ENCODE assay signal across 8 mouse cellular contexts in genomic region chr9:22307920-22308262, GRCm38 (mm10). TPM values are rescaled to one million over a fixed set of nuclear protein-coding genes. Genes with fewer than 3 reads are reported as not detected.
DNase-seq lines count a peak whose midpoint lies in the region; ATAC-seq and TF ChIP-seq lines count a peak whose summit lies in the region.
"Not testable (repeated sequence)": the region's sequence is repeated elsewhere in the genome, so short reads cannot be mapped to it uniquely, and the experiment has no call there.

No protein-coding gene starts in this region.

- H3K9me3 ChIP-seq in ES-E14 (ENCODE audit: control insufficient read depth, insufficient read depth, low read depth, low read length); hindbrain, embryonic 14.5 days (ENCODE audit: control insufficient read depth, low read length); kidney, postnatal 0 days (replicated peaks; ENCODE audit: low read length); liver, embryonic 14.5 days (ENCODE audit: control insufficient read depth, low read length); midbrain, embryonic 11.5 days (ENCODE audit: control insufficient read depth, low read length): not testable (repeated sequence)
- H3K9me3 ChIP-seq in embryonic facial prominence, embryonic 14.5 days (ENCODE audit: control insufficient read depth, low read length): peaks cover 13% of the 10 kb centered on the region

- in situ Hi-C loops in ES-E14 (cut with MboI; ENCODE audit: low sequenced_read_pairs in 2 of 2, unreplicated experiment in 2 of 2): not testable (repeated sequence)

- TF ChIP-seq EP300 in heart, adult 2 months (IDR thresholded peaks at IDR 0.05; ENCODE audit: insufficient read depth, low read depth, low read length); liver, embryonic 14.5 days (IDR thresholded peaks at IDR 0.05; ENCODE audit: low read depth): not testable (repeated sequence)

- not testable (repeated sequence) for H3K36me3 ChIP-seq in ES-E14 (ENCODE audit: control insufficient read depth, insufficient read depth, low read length, poor library complexity, severe bottlenecking); heart, adult 2 months (ENCODE audit: control insufficient read depth, insufficient read depth, low read length); liver, embryonic 14.5 days (replicated peaks; ENCODE audit: control insufficient read depth, insufficient read depth, low read depth)
- H3K36me3 ChIP-seq in embryonic facial prominence, embryonic 14.5 days (ENCODE audit: control insufficient read depth, insufficient read depth, low read length): peaks cover 25% of the 10 kb centered on the region
- peaks cover 12% of the 10 kb centered on the region for H3K36me3 ChIP-seq in hindbrain, embryonic 14.5 days (replicated peaks; ENCODE audit: control insufficient read depth, insufficient read depth)
- H3K36me3 ChIP-seq in kidney, postnatal 0 days (ENCODE audit: insufficient read depth, low read length): peaks cover 15% of the 10 kb centered on the region; the same call in 1 of the 2 replicates
- H3K36me3 ChIP-seq in midbrain, embryonic 11.5 days (ENCODE audit: control insufficient read depth, insufficient read depth, low read length): peaks cover 14% of the 10 kb centered on the region

- H3K27ac ChIP-seq in ES-E14 (ENCODE audit: insufficient read depth, low read depth, low read length, poor library complexity, severe bottlenecking); embryonic facial prominence, embryonic 14.5 days (replicated peaks; ENCODE audit: low read depth, low read length); liver, embryonic 14.5 days; midbrain, embryonic 11.5 days (ENCODE audit: low read depth, low read length); olfactory bulb, adult 2 months (ENCODE audit: insufficient read depth, low read depth, low read length): not testable (repeated sequence)
- peak overlapping the region; percentile 88 for H3K27ac ChIP-seq in heart, adult 2 months
- H3K27ac ChIP-seq in hindbrain, embryonic 14.5 days: peak overlapping the region; percentile 98
- peak overlapping the region; percentile 64; the same call in 1 of the 2 replicates for H3K27ac ChIP-seq in kidney, postnatal 0 days

- ATAC-seq in embryonic facial prominence, embryonic 14.5 days (ENCODE audit: low read depth): peak; percentile 17; the same call in 1 of the 2 replicates
- not testable (repeated sequence) for ATAC-seq in hindbrain, embryonic 14.5 days (ENCODE audit: low FRiP score); kidney, postnatal 0 days (replicated peaks; ENCODE audit: low FRiP score, low read depth); midbrain, embryonic 11.5 days (ENCODE audit: low FRiP score)
- ATAC-seq in liver, embryonic 14.5 days (ENCODE audit: insufficient read depth): peak; percentile 56

- not testable (repeated sequence) for H3K79me2 ChIP-seq in heart, adult 2 months (replicated peaks; ENCODE audit: control insufficient read depth, insufficient read depth, low read length)

- not testable (repeated sequence) for H3K27me3 ChIP-seq in embryonic facial prominence, embryonic 14.5 days (replicated peaks; ENCODE audit: control insufficient read depth, insufficient read depth, low read length); heart, adult 2 months (ENCODE audit: control insufficient read depth, insufficient read depth, low read length); hindbrain, embryonic 14.5 days (ENCODE audit: control insufficient read depth, insufficient read depth, low read length); kidney, postnatal 0 days (ENCODE audit: insufficient read depth, low read length); liver, embryonic 14.5 days (ENCODE audit: control insufficient read depth, insufficient read depth, low read length); midbrain, embryonic 11.5 days (ENCODE audit: control insufficient read depth, insufficient read depth, low read length)

- peak overlapping the region; percentile 36 to 94; a peak in 3 of 4 replicates for H3K4me3 ChIP-seq in ES-E14 (ENCODE audit: insufficient read depth in 1 of 2, low read depth in 1 of 2, low read length in 2 of 2, poor library complexity in 1 of 2, severe bottlenecking in 1 of 2)
- H3K4me3 ChIP-seq in embryonic facial prominence, embryonic 14.5 days (ENCODE audit: low read depth, low read length): peak overlapping the region; percentile 83
- peak overlapping the region; percentile 80 for H3K4me3 ChIP-seq in heart, adult 2 months
- peak overlapping the region; percentile 99 for H3K4me3 ChIP-seq in hindbrain, embryonic 14.5 days (replicated peaks; ENCODE audit: low read length)
- peak overlapping the region; percentile 88 for H3K4me3 ChIP-seq in kidney, postnatal 0 days (replicated peaks; ENCODE audit: low read depth, low read length)
- peak overlapping the region; percentile 69 to 81 for H3K4me3 ChIP-seq in liver, embryonic 14.5 days (ENCODE audit: insufficient read depth in 1 of 2, low read depth in 2 of 2, low read length in 2 of 2)
- peak overlapping the region; percentile 92 for H3K4me3 ChIP-seq in midbrain, embryonic 11.5 days (ENCODE audit: low read depth, low read length)
- H3K4me3 ChIP-seq in olfactory bulb, adult 2 months (ENCODE audit: insufficient read depth, low read depth, low read length): peak overlapping the region; percentile 77

- DNase-seq in ES-E14 (ENCODE audit: low read depth, low spot score); embryonic facial prominence, embryonic 14.5 days (ENCODE audit: low spot score); heart, adult 2 months; hindbrain, embryonic 14.5 days (ENCODE audit: low spot score); kidney, postnatal 0 days (ENCODE audit: low spot score); liver, embryonic 14.5 days (ENCODE audit: low read depth in 3 of 3, low spot score in 3 of 3); midbrain, embryonic 11.5 days (ENCODE audit: low spot score, missing footprints): not testable (repeated sequence)

- not testable (repeated sequence) for H3K4me1 ChIP-seq in ES-E14 (ENCODE audit: control insufficient read depth in 2 of 2, insufficient read depth in 2 of 2, low read length in 2 of 2, poor library complexity in 1 of 2); embryonic facial prominence, embryonic 14.5 days (ENCODE audit: control insufficient read depth, insufficient read depth, low read length); heart, adult 2 months (ENCODE audit: control insufficient read depth, insufficient read depth, low read length); hindbrain, embryonic 14.5 days (replicated peaks; ENCODE audit: control insufficient read depth, insufficient read depth, low read length); liver, embryonic 14.5 days (replicated peaks; ENCODE audit: control insufficient read depth in 2 of 2, insufficient read depth in 2 of 2, low read length in 1 of 2); midbrain, embryonic 11.5 days (ENCODE audit: control insufficient read depth, insufficient read depth, low read length); olfactory bulb, adult 2 months (ENCODE audit: control insufficient read depth, insufficient read depth, low read length)
- peaks cover 10% of the 10 kb centered on the region for H3K4me1 ChIP-seq in kidney, postnatal 0 days (replicated peaks; ENCODE audit: insufficient read depth, low read length)

- peak overlapping the region; percentile 80 for H3K4me2 ChIP-seq in embryonic facial prominence, embryonic 14.5 days (ENCODE audit: low read depth, low read length)
- peak overlapping the region; percentile 71 for H3K4me2 ChIP-seq in hindbrain, embryonic 14.5 days (replicated peaks)
- peak overlapping the region; percentile 90 for H3K4me2 ChIP-seq in kidney, postnatal 0 days (ENCODE audit: low read length)
- H3K4me2 ChIP-seq in liver, embryonic 14.5 days (ENCODE audit: low read depth): peak overlapping the region; percentile 85
- peak overlapping the region; percentile 46 for H3K4me2 ChIP-seq in midbrain, embryonic 11.5 days

- intact Hi-C loops in heart, adult 2 months (cut with DNase I): loop anchor here (2.0 to 5.0 kb wide), 2 partner anchors 19 to 81 kb away; partner anchors contain the start of gene Zfp809

- not testable (repeated sequence) for TF ChIP-seq POLR2A in heart, adult 2 months (IDR thresholded peaks at IDR 0.05; ENCODE audit: insufficient read depth, low read depth, low read length); olfactory bulb, adult 2 months (IDR thresholded peaks at IDR 0.05; ENCODE audit: insufficient read depth, low read depth, low read length)

- 14% methylated on average over 9 of the region's 9 CpGs for WGBS in embryonic facial prominence, embryonic 14.5 days
- 10% methylated on average over 9 of the region's 9 CpGs for WGBS in heart, adult 2 months
- 12% methylated on average over 9 of the region's 9 CpGs for WGBS in hindbrain, embryonic 14.5 days
- 19% methylated on average over 9 of the region's 9 CpGs for WGBS in kidney, postnatal 0 days
- 9% methylated on average over 9 of the region's 9 CpGs for WGBS in liver, embryonic 14.5 days (ENCODE audit: insufficient replicate concordance)
- 15% methylated on average over 9 of the region's 9 CpGs for WGBS in midbrain, embryonic 11.5 days
- WGBS in olfactory bulb, adult 2 months: 6% methylated on average over 9 of the region's 9 CpGs

- not testable (repeated sequence) for TF ChIP-seq CTCF in heart, adult 2 months (IDR thresholded peaks at IDR 0.05); kidney, postnatal 0 days (IDR thresholded peaks at IDR 0.05; ENCODE audit: low read depth); liver, embryonic 14.5 days (IDR thresholded peaks at IDR 0.05; ENCODE audit: low read depth); olfactory bulb, adult 2 months (IDR thresholded peaks at IDR 0.05; ENCODE audit: insufficient read depth, low read depth, low read length)

- not testable (repeated sequence) for H3K9ac ChIP-seq in ES-E14 (ENCODE audit: insufficient read depth, low read depth, low read length, poor library complexity, severe bottlenecking); kidney, postnatal 0 days (ENCODE audit: low read depth, low read length)
- H3K9ac ChIP-seq in embryonic facial prominence, embryonic 14.5 days (ENCODE audit: low read depth, low read length): peak overlapping the region; percentile 94
- H3K9ac ChIP-seq in heart, adult 2 months (ENCODE audit: low read depth, low read length): peak overlapping the region; percentile 77
- peak overlapping the region; percentile 100 for H3K9ac ChIP-seq in hindbrain, embryonic 14.5 days
- peak overlapping the region; percentile 74 for H3K9ac ChIP-seq in liver, embryonic 14.5 days (replicated peaks)
- peak overlapping the region; percentile 98 for H3K9ac ChIP-seq in midbrain, embryonic 11.5 days (ENCODE audit: low read length)

RNA-seq across cellular contexts. Expression of gene Zfp810, which starts 0.4 kb away (rescaled TPM):
- 7.8 and 14.3 TPM in 2 replicates for total RNA-seq in ES-E14 (2012; rRNA removed)
- polyA plus RNA-seq in embryonic facial prominence, embryonic 14.5 days (2014; fragmentation: Nextera tagmentation; extraction: Ambion mirVana): 13.6 and 17.2 TPM in 2 replicates
- 1 to 10 TPM; 4.3 to 6.7 TPM for total RNA-seq in heart, adult 2 months (2021)
- 4.3 and 7.6 TPM in 2 replicates for polyA plus RNA-seq in heart, adult 2 months (2012; rRNA removed)
- polyA plus RNA-seq in hindbrain, embryonic 14.5 days (2014; fragmentation: Nextera tagmentation; extraction: Ambion mirVana): 28.0 and 32.8 TPM in 2 replicates
- polyA plus RNA-seq in kidney, postnatal 0 days (2015; fragmentation: Nextera tagmentation; extraction: Ambion mirVana): 16.9 and 18.2 TPM in 2 replicates
- 1.5 and 2.2 TPM in 2 replicates for polyA plus RNA-seq in liver, embryonic 14.5 days (2012; rRNA removed)
- polyA plus RNA-seq in liver, embryonic 14.5 days (2014; fragmentation: Nextera tagmentation; extraction: Ambion mirVana): 1.9 and 2.0 TPM in 2 replicates
- 25.9 and 27.4 TPM in 2 replicates for polyA plus RNA-seq in midbrain, embryonic 11.5 days (2014; fragmentation: Nextera tagmentation; extraction: Ambion mirVana)
- not detected in 2 replicates for polyA plus RNA-seq in olfactory bulb, adult 2 months (2012; ENCODE audit: insufficient read depth, insufficient read length, low replicate concordance, missing spikeins)

RNA-seq across cellular contexts. Expression of gene Zfp599, which starts 48.2 kb away (rescaled TPM):
- total RNA-seq in ES-E14 (2012; rRNA removed): 9.6 and 11.3 TPM in 2 replicates
- 3.3 and 4.8 TPM in 2 replicates for polyA plus RNA-seq in embryonic facial prominence, embryonic 14.5 days (2014; fragmentation: Nextera tagmentation; extraction: Ambion mirVana)
- under 1 TPM; 0.34 to 0.39 TPM for total RNA-seq in heart, adult 2 months (2021)
- polyA plus RNA-seq in heart, adult 2 months (2012; rRNA removed): 0.04 and 0.12 TPM in 2 replicates
- 8.5 and 8.6 TPM in 2 replicates for polyA plus RNA-seq in hindbrain, embryonic 14.5 days (2014; fragmentation: Nextera tagmentation; extraction: Ambion mirVana)
- 3.1 and 3.3 TPM in 2 replicates for polyA plus RNA-seq in kidney, postnatal 0 days (2015; fragmentation: Nextera tagmentation; extraction: Ambion mirVana)
- 0.35 and 0.63 TPM in 2 replicates for polyA plus RNA-seq in liver, embryonic 14.5 days (2012; rRNA removed)
- polyA plus RNA-seq in liver, embryonic 14.5 days (2014; fragmentation: Nextera tagmentation; extraction: Ambion mirVana): 1.5 and 1.9 TPM in 2 replicates
- polyA plus RNA-seq in midbrain, embryonic 11.5 days (2014; fragmentation: Nextera tagmentation; extraction: Ambion mirVana): 6.7 TPM in 2 replicates
- not detected in 2 replicates for polyA plus RNA-seq in olfactory bulb, adult 2 months (2012; ENCODE audit: insufficient read depth, insufficient read length, low replicate concordance, missing spikeins)
